In genomic region chr4:101496534-101497237, GRCm38 (mm10) we compare ENCODE assay signal across 8 mouse cellular contexts. TPM values are rescaled to one million over a fixed set of nuclear protein-coding genes. Genes with fewer than 3 reads are reported as not detected.
DNase-seq lines count a peak whose midpoint lies in the region; ATAC-seq and TF ChIP-seq lines count a peak whose summit lies in the region.

Dnajc6 (plus strand) TSS chr4:101496648.

- no peaks in the 10 kb centered on the region for H3K36me3 ChIP-seq in lung, embryonic 14.5 days (ENCODE audit: insufficient read depth)
- H3K36me3 ChIP-seq in forebrain, embryonic 14.5 days (ENCODE audit: control insufficient read depth, insufficient read depth, low read length) = no peaks in the 10 kb centered on the region
- no peaks in the 10 kb centered on the region for H3K36me3 ChIP-seq in intestine, embryonic 14.5 days (ENCODE audit: control insufficient read depth, insufficient read depth, low read length)
- no peaks in the 10 kb centered on the region for H3K36me3 ChIP-seq in liver, embryonic 11.5 days (ENCODE audit: control insufficient read depth, insufficient read depth, low read length)
- no peaks in the 10 kb centered on the region for H3K36me3 ChIP-seq in neural tube, embryonic 15.5 days

- H3K9me3 ChIP-seq in lung, embryonic 14.5 days (ENCODE audit: low read depth, low read length) = no peaks in the 10 kb centered on the region
- H3K9me3 ChIP-seq in forebrain, embryonic 14.5 days (replicated peaks; ENCODE audit: control insufficient read depth, low read length) = no peaks in the 10 kb centered on the region
- H3K9me3 ChIP-seq in intestine, embryonic 14.5 days (ENCODE audit: control insufficient read depth, low read length) = no peaks in the 10 kb centered on the region
- no peaks in the 10 kb centered on the region for H3K9me3 ChIP-seq in liver, embryonic 11.5 days (ENCODE audit: control insufficient read depth, low read length)
- no peaks in the 10 kb centered on the region for H3K9me3 ChIP-seq in neural tube, embryonic 15.5 days (replicated peaks)

- no peak within 1 kb of the TSS for H3K27ac ChIP-seq in lung, embryonic 14.5 days (ENCODE audit: low read depth)
- H3K27ac ChIP-seq in bone marrow, adult 2 months (ENCODE audit: control insufficient read depth, insufficient read depth, low read depth, low read length, poor library complexity) = no peak within 1 kb of the TSS; the same call in 1 of the 2 replicates
- H3K27ac ChIP-seq in forebrain, embryonic 14.5 days (ENCODE audit: low read depth, low read length) = no peak within 1 kb of the TSS
- no peak within 1 kb of the TSS for H3K27ac ChIP-seq in intestine, embryonic 14.5 days (ENCODE audit: low read depth)
- H3K27ac ChIP-seq in liver, embryonic 11.5 days (ENCODE audit: low read depth, low read length) = no peak within 1 kb of the TSS
- no peak within 1 kb of the TSS for H3K27ac ChIP-seq in neural tube, embryonic 15.5 days (replicated peaks)

- H3K4me1 ChIP-seq in lung, embryonic 14.5 days (ENCODE audit: insufficient read depth) = no peaks in the 10 kb centered on the region
- peaks cover 2% of the 10 kb centered on the region; the same call in 1 of the 2 replicates for H3K4me1 ChIP-seq in bone marrow, adult 2 months (ENCODE audit: control insufficient read depth, insufficient read depth, low read length)
- H3K4me1 ChIP-seq in forebrain, embryonic 14.5 days (ENCODE audit: control insufficient read depth, insufficient read depth, low read length) = peaks cover 2% of the 10 kb centered on the region; the same call in 1 of the 2 replicates
- H3K4me1 ChIP-seq in intestine, embryonic 14.5 days (replicated peaks; ENCODE audit: control insufficient read depth, insufficient read depth, low read length) = 0 out of 2 replicates have a peak, but pooled peaks cover 5% of the 10 kb centered on the region
- H3K4me1 ChIP-seq in liver, embryonic 11.5 days (replicated peaks; ENCODE audit: control insufficient read depth, insufficient read depth, low read length) = no peaks in the 10 kb centered on the region; the same call in 1 of the 2 replicates
- H3K4me1 ChIP-seq in neural tube, embryonic 15.5 days = peaks cover 15% of the 10 kb centered on the region

- H3K4me2 ChIP-seq in lung, embryonic 14.5 days = peak within 1 kb of the TSS; percentile 96
- peak within 1 kb of the TSS; percentile 99 for H3K4me2 ChIP-seq in forebrain, embryonic 14.5 days (ENCODE audit: low read length)
- peak within 1 kb of the TSS; percentile 91 for H3K4me2 ChIP-seq in intestine, embryonic 14.5 days (ENCODE audit: low read length)
- peak within 1 kb of the TSS; percentile 77 for H3K4me2 ChIP-seq in liver, embryonic 11.5 days
- peak within 1 kb of the TSS; percentile 90 for H3K4me2 ChIP-seq in neural tube, embryonic 15.5 days

- peak; percentile 67; the same call in 1 of the 2 replicates for ATAC-seq in lung, embryonic 14.5 days (ENCODE audit: insufficient read depth)
- peak; percentile 84 for ATAC-seq in forebrain, embryonic 14.5 days
- ATAC-seq in intestine, embryonic 14.5 days (replicated peaks; ENCODE audit: low FRiP score, low TSS enrichment, low read depth) = peak; percentile 56; the same call in 1 of the 2 replicates
- ATAC-seq in liver, embryonic 11.5 days (replicated peaks; ENCODE audit: low FRiP score) = no peak
- ATAC-seq in neural tube, embryonic 15.5 days (ENCODE audit: low FRiP score) = peak; percentile 79

- H3K9ac ChIP-seq in lung, embryonic 14.5 days = peak within 1 kb of the TSS; percentile 47
- peak within 1 kb of the TSS; percentile 64 for H3K9ac ChIP-seq in forebrain, embryonic 14.5 days (ENCODE audit: low read length)
- no peak within 1 kb of the TSS for H3K9ac ChIP-seq in intestine, embryonic 14.5 days (ENCODE audit: low read length)
- H3K9ac ChIP-seq in liver, embryonic 11.5 days (ENCODE audit: low read depth, low read length) = no peak within 1 kb of the TSS
- H3K9ac ChIP-seq in neural tube, embryonic 15.5 days (replicated peaks) = peak within 1 kb of the TSS; percentile 64

- DNase-seq in lung, embryonic 14.5 days = peak; percentile 46
- DNase-seq in lung, postnatal 36 days = no peak
- DNase-seq in forebrain, embryonic 14.5 days (ENCODE audit: low spot score) = peak; percentile 49
- DNase-seq in intestine, embryonic 14.5 days (ENCODE audit: low spot score) = peak; percentile 74
- DNase-seq in liver, embryonic 11.5 days (ENCODE audit: low spot score) = peak; percentile 44
- DNase-seq in c-Kit-positive CD71-positive TER-119-positive erythroid progenitor cells, embryonic 14.5 days (ENCODE audit: low spot score) = no peak

- peak within 1 kb of the TSS; percentile 53 for H3K4me3 ChIP-seq in lung, embryonic 14.5 days (ENCODE audit: low read depth, low read length)
- peak within 1 kb of the TSS; percentile 40 for H3K4me3 ChIP-seq in bone marrow, adult 2 months (replicated peaks; ENCODE audit: control insufficient read depth, low read depth, low read length)
- peak within 1 kb of the TSS; percentile 60 for H3K4me3 ChIP-seq in forebrain, embryonic 14.5 days (ENCODE audit: low read depth, low read length)
- H3K4me3 ChIP-seq in intestine, embryonic 14.5 days (ENCODE audit: low read depth, low read length) = peak within 1 kb of the TSS; percentile 56
- H3K4me3 ChIP-seq in liver, embryonic 11.5 days (ENCODE audit: low read depth, low read length) = peak within 1 kb of the TSS; percentile 52
- peak within 1 kb of the TSS; percentile 68 for H3K4me3 ChIP-seq in neural tube, embryonic 15.5 days (replicated peaks)

- TF ChIP-seq POLR2A in bone marrow, adult 2 months (IDR thresholded peaks at IDR 0.05; ENCODE audit: borderline replicate concordance, control insufficient read depth, low read depth, low read length) = no peak

- WGBS in lung, embryonic 14.5 days = under 1% methylated on average over 54 of the region's 57 CpGs
- WGBS in bone marrow, adult 2 months = under 1% methylated on average over 57 of the region's 57 CpGs
- under 1% methylated on average over 55 of the region's 57 CpGs for WGBS in forebrain, embryonic 14.5 days
- WGBS in intestine, embryonic 14.5 days = under 1% methylated on average over 49 of the region's 57 CpGs
- 1% methylated on average over 50 of the region's 57 CpGs for WGBS in liver, embryonic 11.5 days
- under 1% methylated on average over 56 of the region's 57 CpGs for WGBS in neural tube, embryonic 15.5 days

- no peak for TF ChIP-seq CTCF in lung, embryonic 14.5 days (IDR thresholded peaks at IDR 0.05; ENCODE audit: low read depth)
- no peak for TF ChIP-seq CTCF in bone marrow, adult 2 months (IDR thresholded peaks at IDR 0.05; ENCODE audit: control insufficient read depth, insufficient read depth, low read length)

- H3K27me3 ChIP-seq in lung, embryonic 14.5 days (ENCODE audit: insufficient read depth, low read length) = peaks cover 38% of the 10 kb centered on the region
- H3K27me3 ChIP-seq in forebrain, embryonic 14.5 days (replicated peaks; ENCODE audit: control insufficient read depth, insufficient read depth, low read length) = peaks cover 35% of the 10 kb centered on the region
- peaks cover 42% of the 10 kb centered on the region for H3K27me3 ChIP-seq in intestine, embryonic 14.5 days (replicated peaks; ENCODE audit: control insufficient read depth, insufficient read depth, low read length)
- peaks cover 46% of the 10 kb centered on the region for H3K27me3 ChIP-seq in liver, embryonic 11.5 days (replicated peaks; ENCODE audit: control insufficient read depth, insufficient read depth, low read length)
- peaks cover 11% of the 10 kb centered on the region; the same call in 1 of the 2 replicates for H3K27me3 ChIP-seq in neural tube, embryonic 15.5 days (replicated peaks)

RNA-seq across cellular contexts. Expression of gene Dnajc6, which starts in this region (rescaled TPM):
- 0.11 and 0.16 TPM in 2 replicates for polyA plus RNA-seq in lung, embryonic 14.5 days (2014; fragmentation: Nextera tagmentation; extraction: Ambion mirVana)
- 1.6 and 2.7 TPM in 2 replicates for polyA plus RNA-seq in bone marrow, adult 2 months (2011; ENCODE audit: insufficient read depth, insufficient read length, low replicate concordance, missing spikeins)
- 22.0 and 28.3 TPM in 2 replicates for polyA plus RNA-seq in forebrain, embryonic 14.5 days (2014; fragmentation: Nextera tagmentation; extraction: Ambion mirVana)
- 1.5 and 2.1 TPM in 2 replicates for polyA plus RNA-seq in intestine, embryonic 14.5 days (2014; fragmentation: Nextera tagmentation; extraction: Ambion mirVana)
- 0.14 and 0.22 TPM in 2 replicates for polyA plus RNA-seq in liver, embryonic 11.5 days (2014; fragmentation: Nextera tagmentation; extraction: Ambion mirVana)
- 51.7 and 57.4 TPM in 2 replicates for polyA plus RNA-seq in neural tube, embryonic 15.5 days (2015; fragmentation: Nextera tagmentation; extraction: Ambion mirVana)

Comparison
In these comparisons a context has a peak if more than half of its experiments do, and no peak if none do; other contexts are left out.
1. Peak in DNase-seq, ATAC-seq, H3K4me3 ChIP-seq, H3K9ac ChIP-seq and H3K4me2 ChIP-seq in lung, embryonic 14.5 days; RNA of the gene not detected or under 1 TPM.
2. Peak in DNase-seq, H3K4me3 ChIP-seq and H3K4me2 ChIP-seq in liver, embryonic 11.5 days; RNA of the gene not detected or under 1 TPM.
3. DNase-seq: peak in forebrain, embryonic 14.5 days (single experiment) and intestine, embryonic 14.5 days (single experiment); none in lung, postnatal 36 days (single experiment) and c-Kit-positive CD71-positive TER-119-positive erythroid progenitor cells, embryonic 14.5 days (single experiment).
4. H3K9ac ChIP-seq: peak in forebrain, embryonic 14.5 days (single experiment) and neural tube, embryonic 15.5 days (single experiment); none in intestine, embryonic 14.5 days (single experiment) and liver, embryonic 11.5 days (single experiment).
5. Peak in every context shown above with its lines, with median percentiles within 50 percentile points of each other: H3K4me2 ChIP-seq and H3K4me3 ChIP-seq.